Mouse (Mus musculus): ENCODE results near the gene Insrr. TPM values are rescaled to one million over a fixed set of nuclear protein-coding genes. Genes with fewer than 3 reads are reported as not detected.

Insrr gene
- polyA plus RNA-seq (2017; shearing (Covaris generic)), result under 1 TPM; 0.28 to 0.61 TPM

- ATAC-seq, result no peak
These were observed at the start of gene Insrr for GRCm38 (mm10) chr3:87796736-87797334. TSS of gene Insrr (plus strand) at chr3:87796951.

- no peak for ATAC-seq
These were observed 48.3 kb upstream of the Insrr start, which contains the start of gene Lrrc71 for GRCm38 (mm10) chr3:87748431-87748830. TSS of gene Lrrc71 (minus strand) at chr3:87748625.

GRCm38 (mm10) chr3:87749036-87749435 is 47.7 kb upstream of the Insrr start:
- peak; percentile 58 for ATAC-seq

GRCm38 (mm10) chr3:87749977-87750376 is 46.8 kb upstream of the Insrr start:
- no peak for ATAC-seq

- no peak for ATAC-seq
These were observed 44.2 kb upstream of the Insrr start for GRCm38 (mm10) chr3:87752567-87752966.

GRCm38 (mm10) chr3:87753829-87754228 is 42.9 kb upstream of the Insrr start:
- ATAC-seq, result no peak

- peak; percentile 66 for ATAC-seq
These were observed 40.8 kb upstream of the Insrr start for GRCm38 (mm10) chr3:87755964-87756363.

- no peak for ATAC-seq
These were observed 40.3 kb upstream of the Insrr start for GRCm38 (mm10) chr3:87756488-87756887.

GRCm38 (mm10) chr3:87758641-87759040 is 38.1 kb upstream of the Insrr start:
- no peak for ATAC-seq

- ATAC-seq, result no peak
These were observed 35.1 kb upstream of the Insrr start for GRCm38 (mm10) chr3:87761408-87762375.

- no peak for ATAC-seq
These were observed 33.5 kb upstream of the Insrr start for GRCm38 (mm10) chr3:87763202-87763601.

- ATAC-seq, result no peak
These were observed 33.0 kb upstream of the Insrr start for GRCm38 (mm10) chr3:87763683-87764289.

- ATAC-seq, result no peak
These were observed 32.2 kb upstream of the Insrr start for GRCm38 (mm10) chr3:87764506-87764905.

GRCm38 (mm10) chr3:87765091-87765490 is 31.7 kb upstream of the Insrr start:
- ATAC-seq, result peak; percentile 92

GRCm38 (mm10) chr3:87765631-87766283 is 31.0 kb upstream of the Insrr start:
- no peak for ATAC-seq

GRCm38 (mm10) chr3:87766284-87766667 is 30.5 kb upstream of the Insrr start:
- ATAC-seq, result no peak

GRCm38 (mm10) chr3:87767764-87768163 is 29.0 kb upstream of the Insrr start:
- ATAC-seq, result no peak

- no peak for ATAC-seq
These were observed 28.3 kb upstream of the Insrr start for GRCm38 (mm10) chr3:87768431-87768830.

GRCm38 (mm10) chr3:87768844-87769243 is 27.9 kb upstream of the Insrr start:
- peak; percentile 21 for ATAC-seq

- ATAC-seq, result no peak
These were observed 27.2 kb upstream of the Insrr start for GRCm38 (mm10) chr3:87769506-87769905.

GRCm38 (mm10) chr3:87770280-87770679 is 26.5 kb upstream of the Insrr start:
- peak; percentile 57 for ATAC-seq

GRCm38 (mm10) chr3:87771088-87771487 is 25.7 kb upstream of the Insrr start:
- no peak for ATAC-seq

- ATAC-seq, result no peak
These were observed 18.5 kb upstream of the Insrr start for GRCm38 (mm10) chr3:87778283-87778682.

All from activated CD4-positive, CD25-positive, alpha-beta regulatory T cell, adult 4 months (primary cell).